Mouse (Mus musculus): ENCODE results near the gene 1700092M07Rik.

GRCm38 (mm10) chr19:8758899-8759298 is 18.4 kb downstream of the 1700092M07Rik start:
- no peak for TF ChIP-seq CTCF (IDR thresholded peaks at IDR 0.05; ENCODE audit: low read depth, low read length)
- TF ChIP-seq POLR2A (IDR thresholded peaks at IDR 0.05; ENCODE audit: insufficient read depth, low read length): no peak
